Mouse (Mus musculus) lung, adult 10 weeks (tissue): ENCODE measurements around the gene Mup3. TPM values are rescaled to one million over a fixed set of nuclear protein-coding genes. Genes with fewer than 3 reads are reported as not detected.

ENCODE experiments used
- polyA plus RNA-seq: library from polyadenylated mRNA; stranded (reverse); fragments of 350-450 nt; fragmentation: Illumina TruSeq; extraction: RNeasy Lipid Tissue Mini Kit (QIAGEN cat#74804); gene quantifications from one replicate; pipeline ENCODE4 v1.2.3, GENCODE M21; 2014; ENCODE audit warnings: low read depth, low replicate concordance; ENCODE audit not compliant: insufficient read depth

The Mup3 gene
- polyA plus RNA-seq = 0.55 TPM

GRCm38 (mm10) chr4:62087241-62087640, at the start of gene Mup3:
Gene Mup3, minus strand, starts transcription at chr4:62087342.

GRCm38 (mm10) chr4:62054058-62054457, 33.1 kb downstream of the Mup3 start, which contains the start of gene Mup20:
Gene Mup20, minus strand, starts transcription at chr4:62054158.

Other genes starting within 250 kb of the Mup3 start
- not detected for gene Mup20, start 33.2 kb downstream of the Mup3 start, polyA plus RNA-seq
- gene Mup21, start 63.5 kb upstream of the Mup3 start, polyA plus RNA-seq = not detected
- 3.4 TPM for gene Zfp37, start 143.7 kb upstream of the Mup3 start, polyA plus RNA-seq
- gene Slc31a2, start 175.2 kb upstream of the Mup3 start, polyA plus RNA-seq = 25.2 TPM